Mouse (Mus musculus) brain, embryonic 14.5 days (tissue): ENCODE measurements around the gene Vmn1r3.
"Not testable (repeated sequence)": the region's sequence is repeated elsewhere in the genome, so short reads cannot be mapped to it uniquely, and the experiment has no call there.

Experiments
- CTCF ChIP-seq: fragments of 200-500 bp; IDR thresholded peaks from 2 replicates; pipeline ENCODE4 v1.5.1; 2012; ENCODE audit warnings: inconsistent platforms, mild to moderate bottlenecking, moderate library complexity, borderline replicate concordance; ENCODE audit not compliant: insufficient read depth, insufficient read length; ENCODE audit errors: extremely low read depth
- POLR2A ChIP-seq: fragments of 200-500 bp; IDR thresholded peaks from 2 replicates; pipeline ENCODE4 v1.6.1; 2012; ENCODE audit warnings: mild to moderate bottlenecking, inconsistent platforms, borderline replicate concordance; ENCODE audit not compliant: poor library complexity, insufficient read depth, insufficient read length, severe bottlenecking; ENCODE audit errors: extremely low read depth

GRCm38 (mm10) chr4:3176195-3176594 lies 9.0 kb downstream of the Vmn1r3 start:
- not testable (repeated sequence) for TF ChIP-seq CTCF, POLR2A
